Mouse (Mus musculus) midbrain, embryonic 16.5 days (tissue): Measurements from ENCODE around the gene Etnppl. TPM values are rescaled to one million over a fixed set of nuclear protein-coding genes. Genes with fewer than 3 reads are reported as not detected.

ENCODE experiments used
- ATAC-seq: fragments of 200-750 bp; cut with Nextera tagmentation; 2 replicates; pipeline ENCODE4 v1.8.0; 2017; ENCODE audit warnings: moderate TSS enrichment
- H3K27ac ChIP-seq: fragments of 300-500 bp; sonication (generic); 2 replicates; pipeline ENCODE4 v1.5.1; 2014; ENCODE audit warnings: mild to moderate bottlenecking, low read length, mixed read lengths
- H3K27me3 ChIP-seq: fragments of 300-500 bp; sonication (generic); 2 replicates; pipeline ENCODE4 v1.6.1; 2014; ENCODE audit warnings: low read depth, low read length, mixed read lengths; ENCODE audit not compliant: control insufficient read depth, insufficient read depth
- H3K36me3 ChIP-seq: fragments of 300-500 bp; sonication (generic); 2 replicates; pipeline ENCODE4 v1.6.1; 2014; ENCODE audit warnings: mild to moderate bottlenecking, low read length, moderate library complexity, mixed read lengths; ENCODE audit not compliant: control insufficient read depth, insufficient read depth
- H3K4me1 ChIP-seq: fragments of 300-500 bp; sonication (generic); 2 replicates; pipeline ENCODE4 v1.6.1; 2014; ENCODE audit warnings: mild to moderate bottlenecking, low read length, mixed read lengths; ENCODE audit not compliant: control insufficient read depth, insufficient read depth
- H3K4me2 ChIP-seq: fragments of 300-500 bp; sonication (generic); 2 replicates; pipeline ENCODE4 v1.6.1; 2014; ENCODE audit warnings: mild to moderate bottlenecking, low read length, mixed read lengths
- H3K4me3 ChIP-seq: fragments of 300-500 bp; sonication (generic); 2 replicates; pipeline ENCODE4 v1.5.1; 2014; ENCODE audit warnings: low read depth, mild to moderate bottlenecking, low read length, moderate library complexity, mixed read lengths
- H3K9ac ChIP-seq: fragments of 300-500 bp; sonication (generic); 2 replicates; pipeline ENCODE4 v1.6.1; 2014; ENCODE audit warnings: low read depth, low read length, mixed read lengths
- H3K9me3 ChIP-seq: fragments of 300-500 bp; sonication (generic); replicated peaks from 2 replicates; pipeline ENCODE4 v1.6.1; 2014; ENCODE audit warnings: mild to moderate bottlenecking, low read length, mixed read lengths; ENCODE audit not compliant: control insufficient read depth, poor library complexity, severe bottlenecking
- WGBS: fragments of 180-500 bp; shearing (Covaris S2); extraction: QIAGEN DNeasy Blood & Tissue Kit; methylation state at CpG from one replicate; pipeline ENCODE4 v1.1.7; 2014; 5-methylcytosine and 5-hydroxymethylcytosine counted together
- polyA plus RNA-seq: library from polyadenylated mRNA; unstranded; fragments of >200 nt; fragmentation: Nextera tagmentation; extraction: Ambion mirVana; gene quantifications from 2 replicates; pipeline ENCODE4 v1.2.1, GENCODE M21; 2015

Gene Etnppl
- polyA plus RNA-seq, 1 experiment from 2014 or later, result not detected

GRCm38 (mm10) chr3:130685014-130685366 lies 67.7 kb downstream of the Etnppl start:
- Histone ChIP-seq H3K4me2 (no peak overlapping the region), H3K9me3 (no peaks in the 10 kb centered on the region), H3K27me3 (no peaks in the 10 kb centered on the region), H3K36me3 (no peaks in the 10 kb centered on the region), H3K27ac (no peak overlapping the region), H3K4me3 (no peak overlapping the region), H3K9ac (no peak overlapping the region), H3K4me1 (no peaks in the 10 kb centered on the region)
- ATAC-seq, result no peak
- WGBS, result 91% methylated on average over 8 of the region's 8 CpGs

DNA sequence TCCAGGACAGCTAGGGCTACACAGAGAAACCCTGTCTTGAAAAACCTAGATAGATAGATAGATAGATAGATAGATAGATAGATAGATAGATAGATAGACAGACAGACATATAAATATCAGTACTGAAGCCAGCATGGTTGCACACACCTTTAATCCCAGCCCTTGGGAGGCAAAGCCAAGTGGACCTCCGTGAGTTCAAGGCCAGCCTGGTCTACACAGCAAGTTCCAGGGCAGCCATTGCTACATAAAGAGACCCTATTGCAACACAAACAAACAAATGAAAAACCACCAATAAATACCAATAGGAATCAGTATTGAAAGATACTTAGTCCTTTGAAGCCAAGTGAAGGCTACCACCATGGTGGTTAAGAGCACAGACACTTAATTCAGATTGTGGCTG lies 69.8 kb downstream of the Etnppl start:
- 93% methylated on average over 1 of the region's 1 CpGs for WGBS
- Histone ChIP-seq H3K4me2 (no peak overlapping the region), H3K27ac (no peak overlapping the region), H3K27me3 (no peaks in the 10 kb centered on the region), H3K4me1 (0 out of 2 replicates have a peak, but pooled peaks cover 4% of the 10 kb centered on the region), H3K9ac (no peak overlapping the region), H3K4me3 (no peak overlapping the region), H3K9me3 (no peaks in the 10 kb centered on the region), H3K36me3 (no peaks in the 10 kb centered on the region)
- no peak for ATAC-seq

Other genes with a start within 250 kb of the Etnppl start
- gene Ostc, start 92.0 kb downstream of the Etnppl start, polyA plus RNA-seq, result 192 and 200 TPM in 2 replicates
- gene Rpl34, start 113.0 kb downstream of the Etnppl start, polyA plus RNA-seq, result 459 and 464 TPM in 2 replicates